Mouse (Mus musculus) left cerebral cortex, postnatal 14 days (tissue): Measurements from ENCODE around the gene Khdc1b. TPM values are rescaled to one million over a fixed set of nuclear protein-coding genes. Genes with fewer than 3 reads are reported as not detected.
"Not testable (repeated sequence)": the region's sequence is repeated elsewhere in the genome, so short reads cannot be mapped to it uniquely, and the experiment has no call there.

ENCODE experiments used
- DNase-seq, 2 experiments: peaks; one replicate each; pipeline ENCODE4 v3.0.0; 2021 to 2022; ENCODE audit warnings: low spot score in 2 of 2, mixed read lengths in 1 of 2
- intact Hi-C: fragments of 180-260 bp; cut with DNase I; formaldehyde crosslinking; loops from one replicate; pipeline ENCODE4 v1.15.1; 2025
- long read RNA-seq, 2 experiments: library from polyadenylated mRNA; stranded (forward); transcript quantifications; one replicate each; pipeline ENCODE4 v2.0.0; 2021
- total RNA-seq, 2 experiments: library from RNA; stranded (reverse); gene quantifications; 2 replicates each; pipeline ENCODE4 v1.2.3; 2021

The Khdc1b gene
- not detected for total RNA-seq
- long read RNA-seq, experiment 1: 0 reads
- long read RNA-seq, experiment 2: 0 reads

DNA sequence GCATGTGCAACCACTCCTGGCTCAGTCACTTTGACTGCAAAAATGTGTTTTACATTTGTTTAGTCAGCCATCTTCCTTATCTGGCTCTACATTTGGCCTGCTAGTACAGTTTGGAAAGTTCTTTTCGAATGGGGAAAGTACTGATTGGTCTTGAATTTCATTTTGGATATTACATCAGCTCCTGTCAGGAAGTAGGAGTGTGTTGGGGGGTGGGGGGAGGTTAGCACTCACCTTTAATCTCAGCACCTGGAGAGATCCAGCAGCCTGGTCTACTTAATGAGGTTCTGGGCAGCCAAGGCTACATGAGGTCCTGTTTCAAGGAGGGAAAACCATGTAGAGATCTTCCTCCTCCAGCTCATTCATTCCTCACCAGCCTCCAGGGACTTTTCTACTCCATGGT is at the start of gene Khdc1b:
Gene Khdc1b (plus strand): TSS at position 301 of the 400 bp plus-strand sequence.
- DNase-seq: no peak

DNA sequence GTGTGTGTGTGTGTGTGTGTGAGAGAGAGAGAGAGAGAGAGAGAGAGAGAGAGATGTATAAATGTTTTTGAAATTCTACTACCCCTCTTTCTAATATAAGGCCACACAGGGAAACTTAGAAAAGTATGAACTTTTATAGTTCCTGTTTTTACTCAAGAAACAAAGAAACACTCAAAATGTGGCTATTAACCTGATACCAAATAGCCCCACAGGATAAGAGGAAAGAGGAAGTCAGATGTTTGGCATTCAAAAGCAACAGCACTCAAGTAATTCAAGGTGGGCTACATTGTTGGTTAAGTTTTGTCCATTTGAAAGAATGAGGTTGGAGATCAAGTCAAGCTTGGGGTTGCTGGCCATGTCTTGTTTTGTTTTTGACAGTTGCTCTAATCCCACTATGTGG is 47.5 kb upstream of the Khdc1b start:
- no peak for DNase-seq
- intact Hi-C loops: no loop called here

More for the DNA sequence above, at the start of gene Khdc1b:
- intact Hi-C loops: no loop called here

DNA sequence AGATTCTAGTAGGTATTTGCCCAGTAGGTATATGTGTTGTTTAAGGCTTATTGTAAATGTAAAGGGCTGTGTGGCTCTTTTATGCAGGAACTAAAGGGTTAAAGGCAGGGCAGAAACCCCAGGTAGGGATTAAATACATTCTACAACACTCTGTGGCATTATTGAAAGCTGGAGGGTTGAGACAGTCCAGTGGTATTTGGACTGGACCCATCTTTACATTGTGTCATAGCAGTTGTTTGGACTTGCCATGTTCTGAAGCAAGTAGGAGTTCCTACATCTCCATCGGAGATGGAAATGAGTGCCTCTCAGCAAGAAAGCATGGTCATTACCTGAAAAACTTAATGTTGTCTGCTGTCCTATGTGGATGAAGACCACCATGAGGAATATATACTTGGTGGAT is 42.6 kb upstream of the Khdc1b start:
- intact Hi-C loops: loop anchor here (5.0 to 10.0 kb wide), 2 partner anchors 123 to 406 kb away; partner anchors contain the start of gene Tmem14a
- no peak for DNase-seq

DNA sequence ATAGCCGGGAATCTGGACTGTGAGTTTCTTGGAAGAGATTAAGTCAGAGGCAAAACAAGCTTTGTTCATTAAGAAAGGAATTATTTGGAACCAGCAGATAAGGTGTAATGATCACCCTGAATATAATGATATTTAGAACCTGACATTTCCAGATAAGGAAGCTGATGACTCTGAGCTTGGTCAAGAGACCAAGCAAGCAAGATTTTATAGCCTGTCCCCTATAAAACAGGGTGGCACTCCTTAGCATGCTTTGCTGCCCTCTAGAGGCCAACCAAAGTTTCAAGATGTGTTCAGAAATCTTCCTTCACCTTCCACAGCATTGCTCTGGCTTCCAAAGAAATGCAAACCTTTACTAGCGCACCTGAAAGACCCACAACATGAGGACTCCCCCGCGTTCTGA is 39.1 kb upstream of the Khdc1b start:
- intact Hi-C loops: loop anchor here (2.0 to 10.0 kb wide), 3 partner anchors 127 to 409 kb away; partner anchors contain the start of gene Tmem14a
- DNase-seq: peak; percentile 36 to 71

DNA sequence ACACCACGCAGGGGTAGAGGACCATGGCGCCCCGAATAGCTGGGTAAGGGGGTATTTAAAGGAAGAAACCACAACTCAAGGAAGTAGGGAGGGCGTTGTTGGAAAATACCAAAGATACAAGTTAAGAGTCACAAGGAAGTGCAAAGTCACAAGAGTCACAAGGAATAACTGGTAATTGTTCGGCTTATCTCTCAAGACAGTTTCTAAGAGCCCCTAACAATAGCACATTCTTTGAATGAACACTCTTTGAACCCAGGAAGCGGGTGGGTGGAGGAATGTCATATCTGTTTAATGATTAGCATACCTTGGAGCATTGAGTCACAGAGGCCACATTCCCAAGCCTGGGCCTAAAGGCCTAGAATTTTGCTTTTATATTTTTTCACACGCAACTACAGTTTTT is 38.6 kb upstream of the Khdc1b start:
- not testable (repeated sequence) for DNase-seq
- intact Hi-C loops: loop anchor here (2.0 to 10.0 kb wide), 3 partner anchors 127 to 410 kb away; partner anchors contain the start of gene Tmem14a

DNA sequence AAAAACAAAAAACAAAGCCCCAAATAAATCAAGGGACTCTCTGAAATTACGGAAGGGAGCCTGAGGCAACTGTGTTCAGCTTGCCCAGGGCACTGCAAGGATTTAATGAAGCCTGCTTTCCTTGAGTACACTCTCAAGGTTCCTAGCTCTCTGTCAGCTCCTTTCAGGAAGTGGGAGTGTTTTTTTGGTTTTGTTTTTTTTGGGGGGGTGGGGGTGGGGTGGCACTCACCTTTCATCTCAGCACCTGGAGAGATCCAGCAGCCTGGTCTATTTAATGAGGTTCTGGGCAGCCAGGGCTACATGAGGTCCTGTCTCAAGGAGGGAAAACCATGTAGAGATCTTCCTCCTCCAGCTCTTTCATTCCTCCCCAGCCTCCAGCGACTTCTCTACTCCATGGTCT is 34.0 kb upstream of the Khdc1b start, which contains the start of gene Khdc1a:
Gene Khdc1a (plus strand): TSS at position 301 of the 400 bp plus-strand sequence.
- DNase-seq: no peak
- intact Hi-C loops: loop anchor here (10.0 kb wide), 1 partner anchor 415 kb away; no protein-coding TSS in a partner anchor

DNA sequence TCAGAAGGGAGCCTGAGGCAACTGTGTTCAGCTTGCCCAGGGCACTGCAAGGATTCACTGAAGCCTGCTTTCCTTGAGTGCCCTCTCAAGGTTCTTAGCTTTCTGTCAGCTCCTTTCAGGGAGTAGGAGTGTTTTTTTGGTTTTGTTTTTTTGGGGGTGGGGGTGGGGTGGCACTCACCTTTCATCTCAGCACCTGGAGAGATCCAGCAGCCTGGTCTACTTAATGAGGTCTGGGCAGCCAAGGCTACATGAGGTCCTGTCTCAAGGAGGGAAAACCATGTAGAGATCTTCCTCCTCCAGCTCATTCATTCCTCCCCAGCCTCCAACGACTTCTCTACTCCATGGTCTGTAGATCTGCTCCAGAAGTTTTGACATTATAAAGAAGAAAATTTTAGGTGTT is 15.3 kb upstream of the Khdc1b start, which contains the start of gene Khdc1c:
Gene Khdc1c (plus strand): TSS at position 301 of the 400 bp plus-strand sequence.
- DNase-seq: not testable (repeated sequence)

DNA sequence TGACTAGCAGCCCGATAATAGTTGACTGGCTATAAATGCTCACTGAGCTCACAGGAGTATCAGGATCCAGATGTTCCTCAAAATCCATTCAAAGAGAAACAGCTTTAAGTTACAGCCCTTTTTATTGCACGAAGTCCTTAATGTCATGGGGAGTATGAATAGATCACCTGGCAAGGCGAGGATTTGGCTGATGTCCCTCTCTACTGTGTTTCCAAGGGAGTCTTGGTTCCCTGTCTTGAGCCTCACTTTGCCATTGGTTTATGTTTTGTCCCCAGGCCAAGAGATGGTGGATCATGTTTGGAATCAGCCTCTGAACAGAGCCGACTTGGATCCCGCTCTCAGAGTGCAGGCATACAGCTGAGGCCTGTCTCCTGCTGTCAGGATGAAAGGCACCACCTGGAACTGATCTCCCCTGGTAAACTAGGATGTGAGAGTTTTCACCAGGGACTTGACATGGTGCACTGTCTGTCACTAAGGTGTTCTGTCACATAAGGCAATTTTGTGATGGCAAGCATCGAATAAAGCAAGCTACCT is 7.8 kb downstream of the Khdc1b start:
- intact Hi-C loops: no loop called here
- no peak for DNase-seq

More for the DNA sequence above, 15.3 kb upstream of the Khdc1b start, which contains the start of gene Khdc1c:
- intact Hi-C loops: not testable (repeated sequence)

DNA sequence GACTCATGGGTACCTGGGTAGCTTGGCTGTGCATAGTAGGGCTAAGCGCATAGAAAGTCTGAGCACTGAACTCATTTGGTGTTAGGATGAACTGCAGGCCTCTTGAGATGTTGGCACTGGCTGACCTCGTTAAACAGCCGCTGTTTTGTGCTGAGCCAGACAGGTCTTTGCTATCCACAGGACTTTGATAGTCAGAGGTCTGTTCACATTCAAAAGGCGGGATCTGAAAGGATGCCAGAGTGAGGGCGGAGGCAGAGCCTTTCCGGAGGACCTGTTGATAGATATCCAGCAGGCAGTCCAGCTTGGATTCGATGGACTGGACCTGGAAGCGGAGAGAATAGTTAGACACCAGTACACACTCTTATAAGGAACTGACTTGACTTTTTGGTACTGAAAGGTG is 19.4 kb downstream of the Khdc1b start:
- no peak for DNase-seq
- intact Hi-C loops: no loop called here

DNA sequence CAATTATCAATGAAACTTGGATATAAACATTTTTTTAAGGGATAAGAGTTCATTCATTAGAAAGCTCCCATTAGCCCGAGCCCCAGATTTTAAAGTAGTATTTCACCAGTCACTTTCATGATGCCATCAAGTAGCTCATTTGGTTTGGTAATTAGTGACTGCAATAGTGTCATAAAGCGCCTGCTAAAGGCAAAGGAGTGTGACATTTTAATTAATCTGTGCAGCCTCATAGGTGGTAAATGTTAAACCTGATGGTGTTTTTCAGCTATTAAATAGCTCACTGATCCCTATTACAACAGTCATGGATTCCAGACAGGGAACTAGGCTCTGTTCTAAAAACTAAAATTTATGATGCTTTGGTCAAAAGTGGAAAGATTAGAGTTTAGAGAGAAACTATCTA is 23.9 kb downstream of the Khdc1b start:
- intact Hi-C loops: no loop called here
- no peak for DNase-seq

DNA sequence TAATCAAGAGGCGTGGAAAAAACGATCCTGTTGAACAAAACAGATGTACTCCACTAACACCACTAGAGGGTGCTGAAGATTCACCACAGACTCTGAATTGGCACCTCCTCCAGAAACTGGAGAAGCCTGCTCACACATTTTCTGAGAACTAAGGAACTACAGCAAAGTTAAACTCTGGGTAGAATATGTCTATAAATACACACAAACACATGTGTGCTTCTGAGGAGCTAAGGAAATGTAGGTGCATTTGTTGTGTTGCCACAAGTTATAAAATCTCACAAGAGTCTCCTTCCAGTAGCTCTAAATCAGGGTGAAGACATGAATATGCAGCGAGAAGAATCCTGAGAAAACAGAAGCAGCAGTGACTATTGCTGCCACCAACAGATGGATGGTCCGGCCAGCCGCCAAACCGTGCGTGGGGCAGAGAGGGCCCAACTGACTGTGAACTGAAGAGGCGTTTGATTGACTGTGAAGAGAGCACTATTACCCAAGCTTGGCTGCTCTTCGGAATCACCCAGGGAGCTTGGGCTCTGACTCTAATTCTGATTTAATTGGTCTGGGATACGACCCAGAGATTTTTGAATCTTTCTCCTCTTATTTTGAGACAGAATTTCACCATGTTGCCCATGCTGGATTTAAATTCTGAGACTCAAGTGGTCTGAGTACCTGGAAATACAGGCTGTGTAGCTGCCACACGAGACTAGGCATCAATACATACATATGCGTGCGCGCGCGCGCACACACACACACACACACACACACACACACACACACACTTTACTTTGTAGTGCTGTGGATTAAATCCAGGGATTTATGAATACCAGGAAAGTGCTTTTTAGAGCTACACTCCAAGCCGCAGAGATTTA is 28.2 kb downstream of the Khdc1b start:
- DNase-seq: peak; percentile 76 to 91
- intact Hi-C loops: loop anchor here (2.0 to 5.0 kb wide), 2 partner anchors 551 to 857 kb away; partner anchors contain the start of gene Kcnq5

DNA sequence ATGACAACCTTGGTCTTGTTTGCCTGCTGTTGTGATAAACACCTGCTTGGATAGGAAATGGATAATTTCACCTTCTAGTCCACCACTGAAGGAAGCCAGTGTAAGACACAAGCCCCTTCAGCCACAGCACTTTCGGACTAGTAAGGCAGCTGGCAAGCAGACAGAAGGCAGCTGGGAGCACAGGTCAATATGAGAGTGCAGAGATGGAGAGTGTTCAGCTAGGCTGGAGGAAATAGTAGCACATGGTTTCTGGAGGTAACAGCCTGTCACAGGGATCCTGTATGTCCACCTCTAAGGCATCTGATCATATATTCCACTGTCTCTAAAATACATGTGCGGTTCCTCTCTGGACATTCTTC is 28.8 kb downstream of the Khdc1b start:
- DNase-seq: no peak

DNA sequence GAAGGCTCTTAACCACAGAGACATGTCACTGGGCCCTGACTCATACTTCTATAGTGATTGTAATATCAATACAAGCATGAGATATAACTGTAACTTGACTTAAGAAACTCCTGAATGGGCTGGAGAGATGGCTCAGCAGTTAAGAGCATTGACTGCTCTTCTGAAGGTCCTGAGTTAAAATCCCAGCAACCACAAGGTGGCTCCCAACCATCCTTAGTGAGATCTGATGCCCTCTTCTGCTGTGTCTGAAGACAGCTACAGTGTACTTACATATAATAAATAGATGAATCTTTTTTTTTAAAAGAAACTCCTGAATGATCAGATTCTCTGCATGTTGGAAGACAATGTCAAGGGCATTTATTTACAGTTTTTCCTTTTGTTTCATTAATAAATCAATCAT is 36.0 kb downstream of the Khdc1b start:
- peak in 1 of 2 experiments; percentile 63 for DNase-seq
- intact Hi-C loops: no loop called here

More for the DNA sequence above, 28.8 kb downstream of the Khdc1b start:
- intact Hi-C loops: loop anchor here (5.0 kb wide), 1 partner anchor 550 kb away; the partner anchor contains the start of gene Kcnq5

DNA sequence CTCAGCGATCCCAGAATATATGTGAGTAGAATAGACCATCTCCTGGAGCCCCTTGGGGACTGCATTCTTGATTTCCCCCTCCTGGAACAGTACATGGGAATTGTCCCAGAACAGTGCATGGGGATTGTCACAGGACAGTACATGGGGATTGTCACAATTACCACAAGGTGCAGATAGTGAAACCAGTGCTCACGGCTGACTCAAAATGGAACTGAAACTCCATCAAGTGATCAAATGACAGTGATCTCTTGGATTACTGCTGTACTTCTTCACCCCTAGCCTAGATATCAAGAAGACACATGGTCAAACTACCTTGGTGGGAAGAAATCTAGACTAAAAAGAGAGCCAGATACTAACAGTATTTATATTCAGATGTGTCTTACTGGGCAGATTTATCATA is 42.3 kb downstream of the Khdc1b start:
- no peak for DNase-seq
- intact Hi-C loops: no loop called here

DNA sequence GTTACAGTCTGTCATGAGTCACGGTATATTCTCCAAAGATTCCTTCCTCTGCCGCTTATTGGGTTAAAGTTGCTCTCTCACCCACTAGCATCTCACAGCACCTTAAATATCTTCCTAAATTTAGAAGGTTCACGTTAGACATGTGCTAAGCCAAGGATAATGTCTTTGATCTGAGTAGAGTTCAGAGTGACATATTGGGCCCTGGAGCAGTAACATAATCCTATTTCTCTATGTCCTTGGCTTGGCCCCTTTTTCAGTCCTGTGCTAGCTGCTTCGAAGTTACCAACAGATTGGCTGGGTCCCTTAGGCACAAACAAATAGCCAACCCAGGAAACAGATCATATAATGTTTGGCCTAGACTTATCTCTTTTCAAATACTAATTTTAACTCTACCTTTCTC is 44.7 kb downstream of the Khdc1b start:
- DNase-seq: no peak
- intact Hi-C loops: no loop called here

DNA sequence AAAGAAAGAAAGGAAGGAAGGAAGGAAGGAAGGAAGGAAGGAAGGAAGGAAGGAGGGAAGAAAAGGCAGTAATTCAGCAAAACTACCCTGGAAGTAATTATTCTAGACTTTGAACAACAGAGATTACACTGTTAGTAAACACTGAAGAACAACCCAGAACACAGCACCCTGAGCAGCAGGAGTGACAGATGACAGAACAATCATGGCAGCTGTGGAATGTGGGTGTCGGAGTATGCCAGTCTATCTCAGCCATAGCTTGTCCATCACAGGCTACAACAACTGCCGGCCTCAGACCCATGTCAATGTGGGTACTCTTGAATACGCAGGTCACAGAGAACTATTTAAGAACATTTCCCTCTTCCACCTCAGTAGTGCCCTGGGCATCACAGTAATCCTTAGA is 48.3 kb downstream of the Khdc1b start:
- intact Hi-C loops: no loop called here
- DNase-seq: no peak

DNA sequence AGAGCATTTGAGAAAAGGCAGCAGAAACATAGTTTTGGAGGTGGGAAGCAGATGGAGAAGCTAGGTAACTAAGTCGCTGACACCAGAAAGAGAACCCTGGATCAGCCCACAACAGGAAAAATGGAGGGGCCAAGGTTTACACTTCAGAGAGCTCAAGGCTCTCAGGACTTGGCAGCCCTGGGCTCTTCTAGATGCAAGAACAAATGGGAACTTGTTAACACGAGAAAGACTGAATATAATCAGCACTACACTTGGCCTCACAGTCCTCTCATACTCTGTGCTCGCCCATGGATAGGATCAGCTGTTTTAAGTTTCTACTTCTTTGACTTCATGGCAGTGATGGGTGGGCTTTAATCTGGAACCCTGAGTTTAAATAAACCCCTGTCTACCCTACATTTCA is 51.5 kb downstream of the Khdc1b start:
- DNase-seq: peak in 1 of 2 experiments; percentile 8
- intact Hi-C loops: no loop called here
